Mouse (Mus musculus) heart, postnatal 0 days (tissue): Measurements from ENCODE around the gene Orc4.

Experiments used
- CTCF ChIP-seq: IDR thresholded peaks from 2 replicates; pipeline ENCODE4 v1.5.1; 2016; ENCODE audit warnings: antibody characterized with exemption, control low read depth, low read depth
- EP300 ChIP-seq: IDR thresholded peaks from 2 replicates; pipeline ENCODE4 v1.6.1; 2016; ENCODE audit warnings: antibody characterized with exemption, low read depth

GRCm38 (mm10) chr2:48978920-48979319, 28.8 kb upstream of the Orc4 start:
- no peak for TF ChIP-seq EP300
- TF ChIP-seq CTCF, result no peak
